Mouse (Mus musculus) embryonic fibroblast, embryonic 13.5 days (primary cell): ENCODE results near the gene Cyp2b10.

Experiments
- CTCF ChIP-seq: IDR thresholded peaks from 2 replicates; pipeline ENCODE4 v1.5.1; 2011; ENCODE audit warnings: mild to moderate bottlenecking, control low read depth, low read length, moderate library complexity, borderline replicate concordance; ENCODE audit not compliant: insufficient read depth
- POLR2A ChIP-seq: IDR thresholded peaks from 2 replicates; pipeline ENCODE4 v1.6.1; 2011; ENCODE audit warnings: low read depth, mild to moderate bottlenecking, control low read depth, low read length, moderate library complexity

DNA sequence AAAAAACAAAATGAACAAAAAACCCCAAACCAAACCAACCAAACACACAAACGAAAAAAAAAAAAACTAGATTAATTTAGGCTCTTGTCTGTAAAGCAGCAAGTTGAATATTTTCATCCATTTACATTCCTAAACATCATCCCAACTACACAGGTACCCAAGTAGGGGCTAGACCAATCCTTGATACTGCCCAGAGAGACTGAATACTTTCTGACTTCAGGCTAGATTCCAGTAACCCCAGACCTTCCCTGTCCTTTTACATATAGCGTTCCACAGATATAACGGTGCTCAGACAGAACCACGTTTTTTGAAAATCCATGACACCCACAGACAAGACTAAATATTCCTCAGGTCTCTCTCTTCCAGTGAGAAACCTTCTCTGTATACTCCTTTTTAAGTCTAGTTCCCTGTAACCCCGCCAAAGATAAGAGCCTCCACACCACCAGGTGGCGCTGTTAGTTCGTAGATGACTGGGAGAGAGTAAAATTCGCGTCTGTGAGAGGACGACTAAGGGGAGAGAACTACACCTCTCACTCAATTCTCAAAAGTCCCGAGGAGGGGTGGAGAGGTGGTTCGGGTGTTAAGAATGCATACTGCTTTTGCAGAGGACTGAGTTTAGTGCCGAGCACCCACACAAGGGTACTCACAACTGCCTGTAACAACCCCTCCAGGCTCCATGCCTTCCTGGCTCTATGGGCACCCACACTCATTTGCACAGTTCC lies 49.5 kb upstream of the Cyp2b10 start:
- TF ChIP-seq POLR2A = peak; percentile 42; the same call in 1 of the 2 replicates
- peak; percentile 20; the same call in 1 of the 2 replicates for TF ChIP-seq CTCF
